Mouse (Mus musculus) adrenal gland (tissue): Measurements from ENCODE around the gene Dld.

Source experiments
- intact Hi-C: fragments of 180-260 bp; cut with DNase I; formaldehyde crosslinking; loops from one replicate; pipeline ENCODE4 v1.15.1; 2025
- long read RNA-seq, 2 experiments: library from polyadenylated mRNA; unstranded; transcript quantifications; one replicate each; pipeline ENCODE4 v2.0.0; 2020; ENCODE audit warnings: borderline replicate concordance in 1 of 2; ENCODE audit not compliant: insufficient replicate concordance in 1 of 2

The Dld gene
- long read RNA-seq, experiment 1, transcript Dld-201 (14 exons, 2,544 nt): major isoform, 168 of 184 reads
- long read RNA-seq, experiment 1, partial matches to known transcripts: 6 of 184 reads
- long read RNA-seq, experiment 1, other reads (novel, unspliced or antisense): 10 of 184 reads
- long read RNA-seq, experiment 2, transcript Dld-201 (14 exons, 2,544 nt): major isoform, 161 of 178 reads
- long read RNA-seq, experiment 2, partial matches to known transcripts: 8 of 178 reads
- long read RNA-seq, experiment 2, other reads (novel, unspliced or antisense): 7 of 178 reads

DNA sequence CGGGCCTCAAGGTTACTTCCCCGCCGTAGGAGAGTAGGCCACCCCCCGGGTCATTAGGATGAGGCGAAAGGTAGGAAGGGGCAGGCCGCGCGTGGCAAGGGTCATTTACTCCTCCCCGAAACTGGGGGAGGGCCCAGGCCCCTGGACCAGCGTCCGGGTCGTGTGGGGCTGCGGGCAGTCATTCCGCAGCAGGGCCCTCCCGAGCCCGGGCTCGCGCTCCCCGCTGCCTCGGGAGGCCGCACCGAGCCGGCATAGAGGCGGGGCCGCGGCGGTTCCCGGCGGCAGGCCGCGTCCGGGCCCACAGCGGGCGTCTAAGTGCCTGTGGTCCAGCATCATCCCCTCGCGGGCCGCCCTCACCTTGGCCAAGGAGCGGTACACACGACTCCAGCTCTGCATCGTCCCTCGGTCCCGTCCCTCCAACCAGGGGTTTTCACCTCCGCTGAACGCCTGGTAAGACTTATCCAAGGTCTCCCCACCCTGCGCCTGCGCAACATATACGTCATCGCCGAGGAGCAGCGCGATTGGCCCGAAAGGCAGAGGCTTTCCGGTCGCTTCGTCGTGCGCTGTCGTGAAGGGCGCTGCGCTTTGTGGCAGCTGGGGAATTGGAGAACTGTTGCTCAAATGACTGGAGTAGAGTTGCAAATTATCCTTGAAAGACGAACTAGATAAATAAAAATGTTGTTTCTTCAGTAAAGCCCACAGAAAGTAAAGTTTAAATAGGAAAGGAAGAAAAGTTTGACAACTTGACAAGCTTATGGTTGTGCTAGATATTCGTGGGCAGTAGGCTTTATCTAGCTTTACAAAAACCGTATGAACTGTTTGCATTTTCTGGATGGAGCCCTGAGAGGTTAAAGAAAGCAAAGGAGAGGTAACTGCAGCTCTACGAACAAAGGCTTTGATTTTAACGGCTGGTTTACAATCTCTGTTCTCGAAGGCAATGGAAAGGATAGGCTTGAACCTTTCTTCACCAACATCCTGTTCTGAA lies at the start of gene Dld:
Gene Dld, minus strand, starts transcription at position 510 of the 985 bp plus-strand sequence.
- intact Hi-C loops: no loop called here

DNA sequence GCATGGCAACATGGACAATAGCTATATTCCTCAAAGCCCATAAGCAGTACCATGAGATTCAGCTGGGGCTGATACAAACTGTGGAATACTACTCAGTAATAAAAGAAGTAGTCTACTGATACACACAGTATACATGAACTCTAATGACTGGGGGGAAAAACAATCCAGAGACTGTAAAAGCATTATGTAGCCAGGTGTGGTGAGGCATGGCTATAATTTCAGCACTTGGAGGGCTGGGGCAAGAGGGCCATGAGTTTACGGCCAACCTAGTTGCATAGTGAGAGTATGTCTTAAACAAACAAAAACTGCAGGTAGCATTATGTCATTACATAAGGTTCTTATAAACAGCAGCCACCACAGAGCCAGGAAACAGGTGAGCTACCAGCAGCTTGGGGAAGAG lies 49.6 kb upstream of the Dld start:
- intact Hi-C loops: no loop called here

DNA sequence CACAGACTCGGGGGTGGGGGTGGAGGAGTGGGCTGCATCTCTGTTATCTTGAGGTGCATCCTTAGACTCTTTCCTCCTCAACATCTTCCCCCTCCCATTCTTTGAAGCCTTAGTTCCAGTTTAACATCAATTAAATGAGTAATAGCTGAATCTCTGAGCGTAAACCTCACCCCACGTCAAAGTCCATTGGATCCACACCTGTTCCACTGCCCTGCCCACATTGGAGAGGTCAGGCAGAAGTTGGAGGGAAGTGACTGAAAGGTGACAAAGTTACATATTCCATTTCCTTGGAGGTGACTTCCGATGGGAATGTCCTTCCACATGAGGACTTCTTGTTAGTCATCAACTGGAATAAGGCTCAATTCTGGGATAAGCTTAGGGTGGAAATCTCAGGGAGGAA lies 46.5 kb upstream of the Dld start:
- intact Hi-C loops: no loop called here

DNA sequence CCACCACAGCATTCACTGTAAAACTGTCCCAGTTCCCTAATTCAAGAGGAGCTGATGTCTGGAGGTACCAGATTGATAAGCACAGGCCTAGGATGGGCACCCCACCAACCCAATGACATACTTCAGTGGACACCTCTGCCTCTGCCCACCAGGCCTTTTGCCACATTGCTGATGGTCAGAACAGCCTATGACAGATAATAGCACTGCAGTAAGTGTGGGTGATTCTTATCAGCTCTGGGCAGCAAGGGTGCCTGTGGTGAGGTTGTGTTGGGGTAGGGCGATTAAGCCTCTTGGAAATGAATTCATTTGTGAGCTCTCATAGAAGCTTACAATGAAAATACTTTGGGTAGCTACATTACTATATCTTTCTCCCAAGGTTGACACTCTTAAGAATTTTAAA lies 44.6 kb upstream of the Dld start:
- intact Hi-C loops: no loop called here

DNA sequence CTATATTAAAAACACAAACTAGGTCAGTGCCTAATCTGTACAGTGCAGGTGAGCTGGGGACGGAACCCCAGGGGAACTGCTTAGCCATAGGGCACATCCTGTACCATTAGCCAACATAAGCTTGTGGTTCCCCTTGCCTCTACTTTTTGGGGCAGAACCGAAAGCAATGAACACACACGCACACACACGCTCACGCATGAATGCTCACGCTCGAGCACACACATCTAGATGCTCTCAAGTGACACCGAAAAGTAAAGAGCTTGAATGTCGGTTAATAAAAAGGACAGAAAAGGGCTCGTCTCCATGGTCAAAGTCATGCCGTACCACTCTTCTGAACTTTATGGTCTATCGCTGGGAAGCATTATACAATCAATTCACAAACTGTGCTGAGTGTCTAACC lies 40.4 kb upstream of the Dld start:
- intact Hi-C loops: no loop called here

DNA sequence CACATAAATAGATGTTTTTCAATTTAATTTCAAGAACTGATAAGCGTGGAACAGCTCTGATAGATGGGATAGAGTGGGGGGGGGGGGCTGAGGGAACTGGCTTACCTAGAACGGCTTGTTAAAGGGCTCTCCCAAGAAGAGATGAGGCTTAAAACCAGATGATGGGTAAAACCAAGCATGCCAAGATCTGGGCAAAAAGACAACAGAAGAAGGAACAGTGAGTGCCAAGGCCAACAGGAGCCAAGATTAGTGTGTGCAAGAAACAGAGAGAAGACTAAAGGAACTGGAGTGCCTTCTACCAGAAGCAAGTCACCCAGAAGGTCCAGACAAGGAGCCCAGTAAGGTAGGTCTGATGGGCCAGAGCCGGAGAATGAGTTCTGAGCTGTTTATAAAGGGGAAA lies 39.3 kb upstream of the Dld start, which contains the start of gene Slc26a3:
Gene Slc26a3, plus strand, starts transcription at position 301 of the 400 bp plus-strand sequence.
- intact Hi-C loops: no loop called here

DNA sequence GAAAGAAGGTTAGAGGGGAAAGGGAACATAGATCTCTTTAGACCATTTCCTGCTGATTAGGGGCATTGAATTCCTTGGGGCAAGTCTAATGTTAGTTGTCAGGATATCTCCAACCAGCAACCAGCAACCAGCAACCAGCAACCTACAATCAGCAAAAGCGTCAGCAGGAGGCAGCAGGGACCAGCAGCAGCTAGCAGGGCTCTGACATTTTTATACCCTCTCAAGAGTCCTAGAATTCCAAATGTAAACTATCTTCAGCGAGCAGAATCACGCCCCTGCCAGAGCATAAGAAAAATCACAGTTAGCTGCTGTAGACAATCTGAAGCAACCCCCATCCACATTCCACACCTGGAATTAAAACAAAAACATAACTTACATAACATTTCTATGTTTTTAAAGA lies 36.0 kb upstream of the Dld start:
- intact Hi-C loops: no loop called here

DNA sequence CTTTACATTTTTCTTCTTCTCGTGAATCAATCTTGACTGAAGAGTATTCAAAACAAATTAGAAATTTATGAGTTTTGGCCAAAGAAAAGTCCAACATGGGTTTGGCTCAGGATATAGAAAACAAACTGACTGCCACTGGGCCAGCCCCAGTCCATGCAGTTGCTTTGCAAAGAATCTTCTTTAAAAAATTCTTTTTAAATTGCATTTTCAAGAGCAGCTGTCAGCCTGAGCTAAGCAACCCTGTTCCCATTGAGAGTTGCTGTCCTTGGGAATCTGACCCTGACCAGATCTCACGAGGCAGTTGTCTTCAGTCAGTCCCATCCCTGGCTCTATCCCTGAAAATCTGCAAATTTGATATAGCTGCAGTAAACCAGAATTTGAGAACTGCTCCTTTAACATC lies 31.2 kb upstream of the Dld start:
- intact Hi-C loops: no loop called here

DNA sequence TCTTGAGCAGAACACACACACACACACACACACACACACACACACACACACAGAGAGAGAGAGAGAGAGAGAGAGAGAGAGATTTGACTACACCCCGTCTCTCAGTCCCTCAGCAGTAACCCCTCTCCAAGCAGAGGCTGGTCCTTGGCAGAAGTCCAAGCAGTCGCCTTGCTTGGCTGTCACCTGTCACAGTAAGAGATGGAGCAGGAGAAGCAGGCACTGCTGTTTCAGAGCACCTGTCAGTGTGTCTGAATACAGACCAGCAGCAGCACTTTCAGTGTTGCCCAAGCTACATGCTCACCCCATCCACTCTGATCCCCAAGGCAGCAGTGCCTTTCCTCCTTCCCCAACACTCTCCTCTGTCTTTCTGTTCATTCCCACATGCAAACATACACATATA lies 29.6 kb upstream of the Dld start:
- intact Hi-C loops: no loop called here

DNA sequence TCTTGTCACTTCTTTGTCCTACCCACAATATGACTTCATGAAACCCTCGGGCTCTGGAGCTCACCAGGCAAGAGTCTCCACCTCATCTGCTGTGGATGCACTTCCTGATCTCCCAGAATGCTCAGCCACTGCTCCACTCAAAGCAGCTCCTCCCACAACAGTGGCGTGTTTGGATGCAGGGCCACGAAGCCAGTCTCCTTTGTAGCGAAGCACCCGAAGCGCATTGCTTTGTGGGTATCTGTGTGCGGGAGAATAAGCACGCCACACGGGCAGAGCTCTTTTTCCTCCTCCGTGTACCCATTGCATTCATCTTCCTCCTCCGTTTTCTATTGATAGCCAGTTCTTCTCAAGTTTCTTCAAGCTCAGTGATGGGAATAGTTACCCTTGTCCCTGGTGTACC lies 26.0 kb upstream of the Dld start:
- intact Hi-C loops: loop anchor here (10.0 kb wide), 1 partner anchor 128 kb away; no protein-coding TSS in a partner anchor

DNA sequence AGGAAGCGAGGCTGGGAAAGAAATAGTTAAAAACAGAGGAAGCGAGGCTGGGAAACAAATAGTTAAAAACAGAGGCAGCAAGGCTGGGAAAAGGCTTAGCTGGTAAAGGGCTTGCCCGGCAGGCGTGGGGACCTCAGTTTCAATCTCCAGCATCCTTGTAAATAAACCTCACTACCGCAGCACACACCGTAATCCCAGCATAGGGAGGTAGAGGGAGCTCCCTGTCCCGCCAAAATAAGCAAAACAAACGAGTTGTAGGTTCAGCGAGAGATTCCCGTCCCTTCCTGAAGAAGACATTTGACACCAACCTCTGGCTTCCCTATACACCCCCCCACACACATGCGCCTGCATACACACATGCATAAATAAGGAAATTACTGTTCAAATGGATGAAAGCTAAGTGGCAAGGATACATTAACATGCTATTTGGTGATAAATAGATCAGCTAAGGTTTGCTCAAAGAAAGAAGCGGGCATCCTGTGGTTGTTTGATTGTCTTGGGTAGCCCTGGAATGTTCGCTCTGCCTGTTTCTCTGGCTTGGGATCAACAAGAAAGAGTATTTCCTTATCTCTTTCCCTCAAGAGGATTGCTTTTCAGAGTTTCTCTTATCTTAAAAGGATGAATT lies 25.2 kb upstream of the Dld start:
- intact Hi-C loops: loop anchor here (10.0 kb wide), 1 partner anchor 128 kb away; no protein-coding TSS in a partner anchor

DNA sequence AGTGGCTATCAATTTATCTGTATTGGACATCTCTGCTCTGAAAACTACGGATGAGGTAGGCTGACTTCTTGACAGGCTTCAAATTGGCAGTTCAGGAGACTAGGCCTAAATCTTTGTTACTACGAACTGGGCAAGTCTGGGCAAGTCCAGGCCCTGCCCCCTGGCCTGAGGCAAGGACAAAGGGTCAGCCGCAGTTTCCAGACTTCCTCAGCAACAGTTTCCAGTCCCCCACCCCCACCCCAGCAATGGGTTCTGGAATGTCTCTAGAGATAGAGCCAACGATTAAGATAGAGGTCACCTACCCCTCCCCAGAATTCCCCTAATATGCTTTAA lies 24.0 kb upstream of the Dld start:
- intact Hi-C loops: loop anchor here (10.0 kb wide), 1 partner anchor 130 kb away; no protein-coding TSS in a partner anchor

DNA sequence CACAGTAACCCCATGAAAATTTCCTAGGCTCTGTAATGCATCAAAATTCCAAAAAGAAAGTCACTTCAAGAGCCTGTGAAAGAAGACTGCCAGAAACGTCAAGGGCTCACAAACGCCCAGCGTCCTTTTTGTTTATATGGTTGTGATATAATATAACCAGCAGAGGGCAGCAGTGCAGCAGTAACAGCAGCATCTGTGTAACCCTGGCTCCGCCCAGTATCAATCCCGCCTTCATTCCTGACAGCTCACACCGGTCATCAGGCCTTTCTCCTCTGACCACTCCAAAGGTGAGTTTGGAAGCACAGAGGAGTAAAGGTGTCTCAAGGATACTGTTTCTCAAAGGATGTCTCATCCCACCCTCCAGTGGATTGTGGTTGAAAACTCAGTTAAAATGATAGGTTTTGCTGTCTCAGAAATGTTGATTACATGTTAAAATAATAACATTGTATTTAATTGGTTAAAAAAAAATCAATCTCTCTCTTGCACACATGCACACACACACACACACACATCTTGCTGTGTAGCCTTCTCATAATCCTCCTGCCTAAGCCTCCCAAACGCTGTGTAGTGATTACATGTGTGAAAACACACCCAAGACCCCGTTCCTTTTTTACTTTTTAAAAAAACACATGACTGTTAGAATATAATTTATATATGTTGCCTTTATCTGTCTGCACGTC lies 23.5 kb upstream of the Dld start:
- intact Hi-C loops: loop anchor here (10.0 kb wide), 1 partner anchor 130 kb away; no protein-coding TSS in a partner anchor

DNA sequence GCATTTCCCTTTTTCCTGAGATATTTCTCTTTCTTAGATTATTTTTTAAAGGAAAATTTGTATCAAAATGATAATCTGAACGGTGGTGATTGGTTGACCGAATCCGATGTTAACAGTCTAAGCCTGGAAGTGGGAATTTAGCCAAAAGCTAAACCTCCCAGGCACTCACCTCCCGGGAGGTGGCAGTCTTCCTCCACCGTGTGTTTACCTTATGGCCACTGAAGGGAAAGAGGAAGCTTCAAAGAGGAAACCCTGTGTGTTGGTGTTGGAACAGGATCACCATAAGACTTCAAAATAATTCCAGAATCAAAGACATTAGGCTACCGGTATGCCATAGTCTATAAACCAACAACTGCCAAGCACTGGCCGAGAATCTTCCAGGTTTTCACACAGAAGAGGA lies 18.4 kb upstream of the Dld start:
- intact Hi-C loops: loop anchor here (10.0 kb wide), 1 partner anchor 135 kb away; no protein-coding TSS in a partner anchor

DNA sequence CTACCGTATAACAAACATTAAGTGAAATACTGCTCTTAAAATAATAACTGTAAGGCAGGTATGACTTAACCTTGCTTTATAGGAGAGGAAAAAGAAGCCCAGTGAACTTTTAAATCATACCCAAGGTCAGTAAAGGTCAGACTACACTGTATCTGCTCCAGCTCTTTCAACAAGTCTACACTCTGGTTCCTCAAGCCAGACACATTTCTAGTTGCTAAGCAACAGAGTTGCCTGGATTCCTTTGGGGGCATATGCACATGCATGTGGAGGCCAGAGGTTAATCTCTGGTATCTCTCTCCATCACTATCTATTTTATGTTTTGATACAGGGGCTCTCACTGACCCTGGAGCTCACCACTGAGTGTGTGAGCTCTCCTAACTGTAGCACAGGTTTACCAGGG lies 17.9 kb upstream of the Dld start:
- intact Hi-C loops: no loop called here

DNA sequence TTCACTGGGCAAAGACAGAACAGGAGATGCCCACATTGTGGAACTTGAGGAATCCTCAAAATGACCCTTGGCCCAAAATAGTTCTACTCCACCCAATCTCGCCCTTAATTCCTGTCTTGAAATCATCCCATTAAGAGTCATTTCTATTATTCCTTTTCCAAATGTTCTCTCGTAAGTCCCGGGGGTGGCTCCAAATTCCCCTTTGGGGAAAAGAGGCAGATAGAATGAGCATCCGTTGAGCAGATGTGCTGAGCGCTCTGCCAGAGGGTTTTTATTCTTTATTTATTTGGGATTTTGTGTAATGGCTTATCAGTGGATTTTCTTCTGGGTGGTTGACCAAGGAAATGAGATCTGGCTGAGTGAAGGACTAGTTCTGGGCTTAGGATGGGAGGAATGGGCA lies 16.5 kb upstream of the Dld start:
- intact Hi-C loops: no loop called here

DNA sequence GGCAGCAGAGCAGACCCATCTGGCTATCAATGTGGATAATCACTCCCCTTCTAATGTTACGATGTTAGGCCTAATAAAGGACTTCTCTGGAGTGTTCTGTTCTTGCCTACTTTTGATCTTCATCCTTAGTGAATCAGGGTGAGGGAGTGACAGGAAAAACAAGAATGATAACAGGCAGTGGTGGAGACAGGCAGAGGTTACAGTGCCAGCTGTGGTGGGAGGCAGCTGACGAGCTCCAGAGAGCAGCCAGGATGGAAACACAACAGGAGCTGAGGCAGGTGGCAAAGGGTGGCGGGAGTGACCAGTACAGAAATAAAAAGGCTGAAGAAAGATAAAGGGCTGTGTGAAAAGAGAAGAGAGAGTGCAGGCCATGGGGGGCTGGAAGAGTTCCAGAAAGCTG lies 15.2 kb upstream of the Dld start:
- intact Hi-C loops: no loop called here

DNA sequence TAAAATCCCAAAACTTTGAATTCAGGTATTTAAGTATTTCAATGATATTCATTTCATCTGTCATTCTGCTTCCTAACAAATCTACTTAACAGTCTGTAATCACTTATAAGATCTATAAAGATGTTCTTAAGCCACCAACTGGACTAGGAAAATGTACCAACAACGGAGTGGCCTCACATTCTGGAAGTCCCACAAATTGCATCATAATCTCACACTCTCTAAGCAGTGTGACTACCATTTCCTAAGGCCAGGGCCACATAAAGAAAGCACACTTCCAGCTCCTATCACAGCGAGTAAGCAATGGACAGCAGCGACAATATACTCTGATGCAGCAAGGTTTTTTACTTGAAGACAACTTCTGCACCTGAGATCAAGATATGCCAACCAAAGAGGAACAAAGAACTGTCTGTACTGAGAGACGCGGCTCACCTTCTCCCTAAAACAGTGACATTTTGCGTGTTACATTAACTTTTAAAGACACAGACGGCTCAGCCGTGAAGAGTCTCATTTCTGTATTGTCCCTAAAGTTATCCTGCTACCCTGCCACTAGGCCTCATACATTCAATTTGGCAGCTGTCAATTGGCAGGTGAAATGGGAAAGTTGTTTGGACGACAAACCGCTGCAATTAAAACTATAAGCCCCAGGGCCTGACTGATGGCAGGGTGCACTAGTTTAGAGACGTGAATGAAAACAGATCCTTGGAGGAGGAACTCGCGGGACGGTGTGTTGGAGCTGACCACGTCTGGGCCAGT lies 886 bp downstream of the Dld start:
- intact Hi-C loops: no loop called here

DNA sequence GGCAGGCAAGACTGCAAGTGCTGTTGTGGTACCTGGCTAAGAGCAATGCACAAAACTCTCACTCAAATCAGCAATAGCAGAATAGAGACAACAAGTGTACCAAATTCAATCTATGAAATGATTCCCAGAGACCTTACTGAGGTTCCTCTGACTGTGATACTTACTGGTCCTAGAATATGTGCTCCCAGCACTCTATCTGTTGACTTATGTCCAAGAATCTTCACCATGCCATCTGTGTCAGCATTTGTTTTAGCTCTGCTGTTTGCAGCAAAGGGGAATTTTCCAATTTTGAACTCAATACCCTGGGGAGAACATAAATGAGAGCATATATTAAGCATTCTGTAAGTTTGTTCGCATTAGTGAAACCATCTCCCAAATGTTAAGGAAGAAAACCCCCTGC lies 18.0 kb downstream of the Dld start:
- intact Hi-C loops: no loop called here

DNA sequence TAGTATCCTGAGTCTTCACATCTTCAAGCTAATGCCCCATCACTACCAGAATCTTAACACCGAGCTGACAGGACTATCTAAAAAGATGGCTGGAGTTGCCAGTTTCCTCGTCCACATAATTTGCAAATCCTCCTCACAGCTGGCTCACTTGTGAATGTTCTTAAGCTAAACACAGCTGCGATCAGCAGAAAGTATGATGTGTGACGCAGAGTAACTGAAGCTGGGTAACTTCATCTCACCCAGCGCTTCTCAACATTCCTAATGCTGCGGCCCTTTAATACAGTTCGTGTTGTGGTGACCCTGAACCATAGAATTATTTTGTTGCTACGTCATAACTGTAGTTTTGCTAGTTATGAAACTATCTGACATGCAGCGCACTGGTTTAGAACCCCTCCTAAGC lies 24.1 kb downstream of the Dld start:
- intact Hi-C loops: loop anchor here (10.0 kb wide), 1 partner anchor 202 kb away; no protein-coding TSS in a partner anchor
